Mouse (Mus musculus): ENCODE data around the gene Irf1.

Gene Irf1

GRCm38 (mm10) chr11:53813001-53813868, 43.4 kb downstream of the Irf1 start:
- DNase-seq, result no peak

DNA sequence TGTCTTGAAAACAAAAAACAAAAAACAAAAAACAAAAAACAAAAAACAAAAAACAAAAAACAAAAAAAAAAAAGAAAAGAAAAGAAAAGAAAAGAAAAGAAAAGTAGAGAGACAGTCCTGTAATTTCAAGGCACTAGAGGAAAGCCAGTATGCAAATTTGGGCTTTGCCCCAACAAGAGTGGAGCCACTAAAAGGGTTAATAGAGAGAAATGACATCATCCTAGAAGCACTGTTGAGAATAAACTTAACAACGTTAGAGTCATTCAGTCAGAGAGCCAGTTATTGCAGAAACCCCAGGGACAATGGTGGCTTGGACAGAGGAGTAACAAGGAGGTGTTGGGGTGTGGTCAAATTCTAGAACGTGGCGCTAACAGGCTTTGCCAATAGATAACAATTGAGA, 45.0 kb downstream of the Irf1 start:
- no peak for DNase-seq

- no peak for DNase-seq
Observed at GRCm38 (mm10) chr11:53816841-53817375, 47.1 kb downstream of the Irf1 start.

- no peak for DNase-seq
Observed at GRCm38 (mm10) chr11:53818794-53819193, 49.0 kb downstream of the Irf1 start.

DNA sequence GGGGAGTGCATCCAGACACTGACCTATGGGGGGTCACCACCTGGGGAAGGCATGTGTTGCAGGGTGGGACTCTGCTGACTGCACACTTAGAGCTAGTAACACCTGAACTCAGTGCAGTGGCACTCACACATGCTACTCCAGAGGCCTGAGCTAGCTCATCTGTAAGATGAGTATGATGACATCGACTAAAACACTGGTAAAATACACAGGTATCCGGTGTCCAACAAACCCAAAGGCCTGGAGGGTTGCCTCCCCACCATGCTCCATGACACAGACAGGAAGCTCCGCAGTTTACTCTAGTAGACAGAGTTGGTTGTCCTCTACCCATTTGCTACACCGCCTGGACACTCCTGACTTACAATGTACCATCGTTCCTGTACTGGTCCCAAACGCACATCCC, 49.7 kb downstream of the Irf1 start:
- DNase-seq, result no peak

GRCm38 (mm10) chr11:53820516-53821170, 50.8 kb downstream of the Irf1 start:
- DNase-seq, result no peak

DNA sequence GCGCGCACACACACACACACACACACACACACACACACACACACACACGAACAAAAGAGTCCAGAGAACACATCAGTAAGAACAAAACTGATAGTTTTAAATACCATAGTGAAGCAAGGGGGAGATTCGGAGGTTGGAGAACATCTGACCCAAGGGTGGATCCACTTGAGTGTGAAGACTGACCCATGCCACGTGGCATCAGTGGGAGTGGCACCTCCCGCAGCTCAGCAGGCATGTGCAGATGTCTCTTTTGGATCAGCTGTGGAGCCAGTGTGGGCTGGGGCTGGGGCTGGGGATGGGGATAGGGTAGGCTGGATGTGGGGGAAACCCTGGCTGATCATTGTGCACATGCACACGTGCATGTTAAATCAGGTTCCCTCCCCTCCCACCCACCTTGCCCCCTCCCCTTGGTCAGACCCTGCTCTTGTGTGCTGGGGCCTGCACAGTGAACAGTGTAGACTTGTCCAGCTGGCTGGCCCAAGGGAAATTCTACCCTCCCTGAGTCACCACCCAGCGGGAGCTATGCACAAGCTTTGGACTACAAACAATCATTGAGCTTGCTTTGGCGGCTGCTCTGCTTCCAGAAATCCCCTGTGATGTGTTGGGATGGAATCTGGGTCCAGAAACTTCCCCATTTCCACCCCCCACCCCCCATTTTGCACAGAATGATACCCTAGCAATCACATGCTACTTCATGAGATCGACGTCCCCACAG, 51.6 kb downstream of the Irf1 start:
- no peak for DNase-seq

- DNase-seq, result no peak
Observed at GRCm38 (mm10) chr11:53821945-53822338, 52.1 kb downstream of the Irf1 start.

GRCm38 (mm10) chr11:53825409-53825808, 55.6 kb downstream of the Irf1 start:
- DNase-seq, result no peak
